Mouse (Mus musculus): Measurements from ENCODE around the gene Mat2b.

GRCm38 (mm10) chr11:40744348-40744747 is 49.3 kb upstream of the Mat2b start:
- TF ChIP-seq POLR2A (IDR thresholded peaks at IDR 0.05; ENCODE audit: control insufficient read depth in 1 of 2, insufficient read depth in 1 of 2, low read depth in 1 of 2, low read length in 2 of 2, poor library complexity in 1 of 2) (no peak), NRF1 (IDR thresholded peaks at IDR 0.05; ENCODE audit: insufficient read depth, low read depth, low read length, poor library complexity, severe bottlenecking) (no peak), CTCF (IDR thresholded peaks at IDR 0.05 in 2 of 3, conservative IDR thresholded peaks at IDR 0.05 in 1 of 3; ENCODE audit: control insufficient read depth in 1 of 3, insufficient read depth in 1 of 3, low read depth in 2 of 3, low read length in 3 of 3, poor library complexity in 1 of 3, severe bottlenecking in 1 of 3) (no peak), ZC3H11A (IDR thresholded peaks at IDR 0.05; ENCODE audit: low read depth, low read length) (no peak), USF1 (IDR thresholded peaks at IDR 0.05; ENCODE audit: low read depth, low read length) (no peak), E2F4 (IDR thresholded peaks at IDR 0.05; ENCODE audit: borderline replicate concordance, low read depth, low read length) (no peak), GATA1 (IDR thresholded peaks at IDR 0.05; ENCODE audit: low read depth, low read length) (no peak)

Data from MEL (cell line).